Mouse (Mus musculus) gastrocnemius, postnatal 4 days (tissue): ENCODE measurements at regions not wholly inside any gene's neighbourhood (a gene's known extent, or its start where the extent isn't known, plus 50 kb on each side); places are given as distances from the start of the nearest gene placed in this dataset.

Experiments
- DNase-seq, 2 experiments: peaks; one replicate each; pipeline ENCODE4 v3.0.0; 2021 to 2022; ENCODE audit warnings: low spot score in 2 of 2, mixed read lengths in 2 of 2

GRCm38 (mm10) chr5:39181028-39181427, 304.4 kb upstream of the Clnk start:
- no peak for DNase-seq

GRCm38 (mm10) chr5:39177891-39178290, 301.3 kb upstream of the Clnk start:
- no peak for DNase-seq

- DNase-seq: no peak
Observed at GRCm38 (mm10) chr5:39176906-39177305, 300.3 kb upstream of the Clnk start.

- no peak for DNase-seq
Observed at GRCm38 (mm10) chr5:39173491-39173890, 296.9 kb upstream of the Clnk start.

GRCm38 (mm10) chr5:39159651-39160050, 283.0 kb upstream of the Clnk start:
- DNase-seq: no peak

GRCm38 (mm10) chr5:39155763-39156162, 279.2 kb upstream of the Clnk start:
- DNase-seq: no peak

- DNase-seq: no peak
Observed at GRCm38 (mm10) chr5:39153291-39153794, 276.7 kb upstream of the Clnk start.

GRCm38 (mm10) chr5:39151917-39152316, 275.3 kb upstream of the Clnk start:
- DNase-seq: no peak

GRCm38 (mm10) chr5:39150891-39151290, 274.3 kb upstream of the Clnk start:
- DNase-seq: no peak

- no peak for DNase-seq
Observed at GRCm38 (mm10) chr5:39145658-39146057, 269.0 kb upstream of the Clnk start.

- no peak for DNase-seq
Observed at GRCm38 (mm10) chr5:39144225-39144624, 267.6 kb upstream of the Clnk start.

- DNase-seq: peak in 1 of 2 experiments; percentile 17
Observed at GRCm38 (mm10) chr5:39143648-39144047, 267.0 kb upstream of the Clnk start.

- no peak for DNase-seq
Observed at GRCm38 (mm10) chr5:39138375-39138774, 261.8 kb upstream of the Clnk start.

- DNase-seq: no peak
Observed at GRCm38 (mm10) chr5:39128931-39129330, 252.3 kb upstream of the Clnk start.

GRCm38 (mm10) chr5:39126833-39127232, 250.2 kb upstream of the Clnk start:
- no peak for DNase-seq

- DNase-seq: no peak
Observed at GRCm38 (mm10) chr5:39126270-39126691, 249.7 kb upstream of the Clnk start.

GRCm38 (mm10) chr5:39110336-39110735, 233.7 kb upstream of the Clnk start:
- no peak for DNase-seq

GRCm38 (mm10) chr5:39109526-39109925, 232.9 kb upstream of the Clnk start:
- no peak for DNase-seq

GRCm38 (mm10) chr5:39099113-39099512, 222.5 kb upstream of the Clnk start:
- no peak for DNase-seq

- no peak for DNase-seq
Observed at GRCm38 (mm10) chr5:39094875-39095274, 218.3 kb upstream of the Clnk start.

- no peak for DNase-seq
Observed at GRCm38 (mm10) chr5:39076555-39077178, 200.1 kb upstream of the Clnk start.

GRCm38 (mm10) chr5:39069683-39070082, 193.1 kb upstream of the Clnk start:
- no peak for DNase-seq

GRCm38 (mm10) chr5:39063061-39063460, 186.4 kb upstream of the Clnk start:
- no peak for DNase-seq
